Mouse (Mus musculus) kidney, embryonic 14.5 days (tissue): Measurements from ENCODE around the gene Ubr2. TPM values are rescaled to one million over a fixed set of nuclear protein-coding genes. Genes with fewer than 3 reads are reported as not detected.

Experiments used
- ATAC-seq: fragments of 200-750 bp; cut with Nextera tagmentation; 2 replicates; pipeline ENCODE4 v1.8.0; 2017; ENCODE audit warnings: moderate number of reproducible peaks, mild to moderate bottlenecking, moderate TSS enrichment, moderate library complexity; ENCODE audit not compliant: low FRiP score, low TSS enrichment
- H3K27ac ChIP-seq: fragments of 300-500 bp; sonication (generic); 2 replicates; pipeline ENCODE4 v1.5.1; 2014; ENCODE audit warnings: low read depth, mild to moderate bottlenecking, low read length, moderate library complexity, mixed read lengths
- H3K27me3 ChIP-seq: fragments of 300-500 bp; sonication (generic); 2 replicates; pipeline ENCODE4 v1.6.1; 2014; ENCODE audit warnings: mild to moderate bottlenecking, low read length; ENCODE audit not compliant: control insufficient read depth, insufficient read depth
- H3K36me3 ChIP-seq: fragments of 300-500 bp; sonication (generic); 2 replicates; pipeline ENCODE4 v1.6.1; 2014; ENCODE audit warnings: low read length, mixed read lengths; ENCODE audit not compliant: control insufficient read depth, insufficient read depth
- H3K4me1 ChIP-seq: fragments of 300-500 bp; sonication (generic); 2 replicates; pipeline ENCODE4 v1.6.1; 2014; ENCODE audit warnings: low read length, mixed read lengths; ENCODE audit not compliant: control insufficient read depth, insufficient read depth
- H3K4me2 ChIP-seq: fragments of 300-500 bp; sonication (generic); replicated peaks from 2 replicates; pipeline ENCODE4 v1.6.1; 2014; ENCODE audit warnings: low read depth, mild to moderate bottlenecking, low read length
- H3K4me3 ChIP-seq: fragments of 300-500 bp; sonication (generic); 2 replicates; pipeline ENCODE4 v1.5.1; 2014; ENCODE audit warnings: mild to moderate bottlenecking, low read length
- H3K9ac ChIP-seq: fragments of 300-500 bp; sonication (generic); 2 replicates; pipeline ENCODE4 v1.6.1; 2014; ENCODE audit warnings: low read depth, mild to moderate bottlenecking, low read length, moderate library complexity
- H3K9me3 ChIP-seq: fragments of 300-500 bp; sonication (generic); 2 replicates; pipeline ENCODE4 v1.6.1; 2016; ENCODE audit warnings: low read length; ENCODE audit not compliant: control insufficient read depth
- WGBS: fragments of 180-500 bp; shearing (Covaris S2); extraction: QIAGEN DNeasy Blood & Tissue Kit; methylation state at CpG from one replicate; pipeline ENCODE4 v1.1.7; 2014; 5-methylcytosine and 5-hydroxymethylcytosine counted together
- polyA plus RNA-seq: library from polyadenylated mRNA; unstranded; fragments of >200 nt; fragmentation: Nextera tagmentation; extraction: Ambion mirVana; gene quantifications from 2 replicates; pipeline ENCODE4 v1.2.1, GENCODE M21; 2014

Gene Ubr2
- polyA plus RNA-seq, 1 experiment from 2014 or later: 30.4 TPM

DNA sequence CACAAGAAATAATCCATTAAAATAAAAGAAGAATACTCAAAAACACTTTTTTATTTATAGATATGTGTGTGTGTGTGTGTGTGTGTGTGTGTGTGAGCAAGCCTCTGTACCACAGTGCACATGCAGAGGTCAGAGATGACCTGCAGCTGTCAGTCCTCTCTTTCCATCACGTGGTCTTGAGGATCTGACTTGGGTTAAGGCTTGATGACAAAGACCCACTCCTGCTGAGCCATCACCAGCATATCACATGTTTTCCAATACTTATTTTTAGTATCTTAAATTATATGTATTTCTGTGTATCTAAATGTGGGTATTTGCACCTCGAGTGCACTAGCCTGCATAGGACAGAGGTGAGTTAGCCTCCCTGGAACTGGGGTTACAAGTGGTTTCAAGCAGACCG lies 14.7 kb downstream of the Ubr2 start:
- peak overlapping the region; percentile 42; the same call in 1 of the 2 replicates for H3K27ac ChIP-seq
- H3K4me3 ChIP-seq: no peak overlapping the region
- peaks cover 23% of the 10 kb centered on the region for H3K4me1 ChIP-seq
- no peaks in the 10 kb centered on the region for H3K27me3 ChIP-seq
- H3K4me2 ChIP-seq: no peak overlapping the region
- 43% methylated on average over 3 of the region's 3 CpGs for WGBS
- H3K36me3 ChIP-seq: peaks cover 56% of the 10 kb centered on the region
- ATAC-seq: no peak; the same call in 1 of the 2 replicates
- no peaks in the 10 kb centered on the region for H3K9me3 ChIP-seq
- no peak overlapping the region for H3K9ac ChIP-seq

DNA sequence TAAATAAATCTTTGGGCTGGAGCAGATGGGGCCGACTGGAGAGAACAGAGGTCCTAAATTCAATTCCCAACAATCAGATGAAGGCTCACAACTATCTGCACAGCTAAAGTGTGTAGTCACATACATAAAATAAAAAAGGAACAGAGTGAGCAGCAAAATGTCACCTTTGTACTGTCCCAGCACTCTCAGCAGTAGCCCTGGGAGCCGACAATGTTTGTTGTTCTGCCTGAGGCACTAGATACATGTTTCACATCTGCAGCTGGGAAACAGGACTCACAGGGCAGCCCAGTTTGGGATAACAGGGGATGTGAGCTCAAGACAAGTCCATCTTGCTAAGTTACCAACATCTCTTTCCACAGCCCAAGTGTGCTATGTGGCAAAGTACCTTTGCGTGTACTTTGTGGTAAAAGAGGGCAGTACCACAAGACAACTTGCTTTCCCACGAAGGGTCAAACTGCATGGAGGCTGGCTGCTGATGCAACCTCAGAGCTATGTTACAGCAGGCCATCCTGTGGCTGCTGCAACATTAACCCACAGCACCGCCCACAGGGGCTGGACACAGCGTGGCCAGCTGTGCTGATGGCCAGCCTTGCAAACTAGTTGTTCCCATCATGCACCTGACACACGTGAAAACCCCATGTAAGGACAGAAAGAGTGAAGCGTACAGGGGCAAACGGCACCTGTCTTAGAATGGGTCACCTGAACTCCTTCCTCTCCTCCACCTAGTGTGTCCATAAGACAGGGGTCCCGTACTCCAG lies 15.5 kb downstream of the Ubr2 start:
- H3K4me1 ChIP-seq: peaks cover 23% of the 10 kb centered on the region
- H3K36me3 ChIP-seq: peaks cover 56% of the 10 kb centered on the region
- no peak overlapping the region for H3K4me3 ChIP-seq
- WGBS: 59% methylated on average over 10 of the region's 10 CpGs
- peak; percentile 47; the same call in 1 of the 2 replicates for ATAC-seq
- H3K4me2 ChIP-seq: no peak overlapping the region
- no peaks in the 10 kb centered on the region for H3K27me3 ChIP-seq
- H3K9me3 ChIP-seq: no peaks in the 10 kb centered on the region
- no peak overlapping the region for H3K9ac ChIP-seq
- peak overlapping the region; percentile 48; the same call in 1 of the 2 replicates for H3K27ac ChIP-seq

- Histone ChIP-seq H3K4me3 (no peak overlapping the region), H3K9me3 (no peaks in the 10 kb centered on the region), H3K27ac (no peak overlapping the region), H3K9ac (no peak overlapping the region), H3K27me3 (no peaks in the 10 kb centered on the region), H3K4me1 (peaks cover 23% of the 10 kb centered on the region), H3K4me2 (no peak overlapping the region), H3K36me3 (peaks cover 56% of the 10 kb centered on the region)
- no peak for ATAC-seq
- WGBS: 92% methylated on average over 8 of the region's 8 CpGs
These were observed 16.7 kb downstream of the Ubr2 start for GRCm38 (mm10) chr17:46993625-46994024.

DNA sequence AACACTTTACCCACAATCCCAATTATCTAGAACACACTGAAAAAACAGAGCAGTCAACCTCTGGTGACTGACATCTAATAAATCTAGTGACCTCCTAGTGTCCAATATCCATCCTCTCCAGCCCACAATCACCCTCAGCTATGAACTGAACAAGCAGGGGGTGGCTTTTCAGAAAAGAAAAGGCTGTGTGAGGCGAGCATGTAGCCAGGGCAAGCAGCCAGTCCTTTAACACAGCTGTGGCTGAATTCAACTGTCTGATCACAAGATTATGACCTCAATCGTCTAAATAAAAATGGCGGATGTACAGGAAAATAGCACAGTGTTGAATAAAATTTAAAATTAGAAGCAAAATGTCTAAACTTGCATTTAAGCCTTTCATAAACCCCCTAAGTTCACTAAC lies 22.7 kb downstream of the Ubr2 start:
- H3K9ac ChIP-seq: no peak overlapping the region
- WGBS: 84% methylated on average over 3 of the region's 3 CpGs
- H3K36me3 ChIP-seq: peaks cover 91% of the 10 kb centered on the region
- H3K4me2 ChIP-seq: no peak overlapping the region
- no peak overlapping the region for H3K27ac ChIP-seq
- H3K4me1 ChIP-seq: no peaks in the 10 kb centered on the region
- no peaks in the 10 kb centered on the region for H3K27me3 ChIP-seq
- H3K4me3 ChIP-seq: no peak overlapping the region
- no peaks in the 10 kb centered on the region for H3K9me3 ChIP-seq
- no peak for ATAC-seq

- Histone ChIP-seq H3K9ac (no peak overlapping the region), H3K36me3 (peaks cover 95% of the 10 kb centered on the region), H3K4me3 (no peak overlapping the region), H3K27ac (no peak overlapping the region), H3K4me1 (no peaks in the 10 kb centered on the region), H3K27me3 (no peaks in the 10 kb centered on the region), H3K9me3 (no peaks in the 10 kb centered on the region; the same call in 1 of the 2 replicates), H3K4me2 (no peak overlapping the region)
- ATAC-seq: no peak
- WGBS: 93% methylated on average over 6 of the region's 6 CpGs
These were observed 30.3 kb downstream of the Ubr2 start for GRCm38 (mm10) chr17:46980050-46980449.

- H3K4me3 ChIP-seq: no peak overlapping the region
- H3K4me2 ChIP-seq: no peak overlapping the region
- no peak for ATAC-seq
- WGBS: 72% methylated on average over 3 of the region's 3 CpGs
- H3K4me1 ChIP-seq: no peaks in the 10 kb centered on the region
- peaks cover 94% of the 10 kb centered on the region for H3K36me3 ChIP-seq
- H3K27ac ChIP-seq: no peak overlapping the region
- H3K9ac ChIP-seq: no peak overlapping the region
- no peaks in the 10 kb centered on the region for H3K27me3 ChIP-seq
- H3K9me3 ChIP-seq: no peaks in the 10 kb centered on the region; the same call in 1 of the 2 replicates
These were observed 35.2 kb downstream of the Ubr2 start for GRCm38 (mm10) chr17:46975183-46975582.

DNA sequence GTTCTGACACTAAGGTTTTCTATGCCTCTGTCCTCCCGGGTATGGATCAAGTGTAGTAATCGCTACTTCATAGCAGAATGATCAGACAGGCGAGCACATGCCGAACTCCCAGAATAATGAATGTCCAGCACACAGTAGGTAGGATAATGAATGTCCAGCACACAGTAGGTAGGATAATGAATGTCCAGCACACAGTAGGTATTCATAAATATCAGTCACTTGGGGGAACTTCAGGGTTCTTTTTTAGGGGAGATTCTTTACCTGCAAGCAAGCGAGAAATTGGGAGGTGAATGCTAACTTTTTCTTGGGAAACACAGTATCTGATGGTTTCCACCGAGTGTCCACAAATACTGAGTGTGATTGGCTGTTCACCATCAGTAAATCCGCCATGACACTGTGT lies 37.8 kb downstream of the Ubr2 start:
- Histone ChIP-seq H3K9me3 (no peaks in the 10 kb centered on the region; the same call in 1 of the 2 replicates), H3K27ac (no peak overlapping the region), H3K4me2 (no peak overlapping the region), H3K4me1 (no peaks in the 10 kb centered on the region), H3K9ac (no peak overlapping the region), H3K27me3 (no peaks in the 10 kb centered on the region), H3K36me3 (peaks cover 93% of the 10 kb centered on the region), H3K4me3 (no peak overlapping the region)
- no peak for ATAC-seq
- WGBS: 95% methylated on average over 7 of the region's 7 CpGs

- no peak overlapping the region for H3K27ac ChIP-seq
- H3K36me3 ChIP-seq: peaks cover 97% of the 10 kb centered on the region
- no peak overlapping the region for H3K4me2 ChIP-seq
- WGBS: 81% methylated on average over 14 of the region's 14 CpGs
- no peak overlapping the region for H3K9ac ChIP-seq
- no peaks in the 10 kb centered on the region for H3K27me3 ChIP-seq
- no peaks in the 10 kb centered on the region for H3K4me1 ChIP-seq
- ATAC-seq: no peak
- H3K4me3 ChIP-seq: no peak overlapping the region
- H3K9me3 ChIP-seq: no peaks in the 10 kb centered on the region
These were observed 43.5 kb downstream of the Ubr2 start for GRCm38 (mm10) chr17:46966892-46967291.

DNA sequence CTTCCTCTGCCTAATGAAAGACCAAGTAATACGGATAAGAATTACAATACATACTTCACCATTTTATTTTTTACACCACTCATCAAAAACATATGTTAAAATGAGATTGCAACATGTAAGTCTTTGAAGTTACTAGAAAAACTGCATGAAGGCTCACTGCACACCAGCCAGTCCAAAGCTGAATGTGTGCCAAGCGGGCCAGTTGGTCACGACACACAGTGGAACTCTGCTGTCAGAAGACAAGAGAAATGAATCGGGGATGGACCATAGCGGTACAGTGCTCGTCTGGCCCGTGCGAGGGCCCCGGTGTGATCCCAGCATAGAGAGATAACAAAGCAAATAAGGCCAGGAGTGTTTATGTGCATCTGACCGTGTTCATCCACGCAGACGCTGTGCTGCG lies 47.2 kb downstream of the Ubr2 start:
- ATAC-seq: no peak
- H3K4me1 ChIP-seq: no peaks in the 10 kb centered on the region
- H3K9ac ChIP-seq: no peak overlapping the region
- H3K36me3 ChIP-seq: peaks cover 96% of the 10 kb centered on the region
- H3K27me3 ChIP-seq: no peaks in the 10 kb centered on the region
- WGBS: 96% methylated on average over 13 of the region's 13 CpGs
- no peak overlapping the region for H3K27ac ChIP-seq
- no peak overlapping the region for H3K4me2 ChIP-seq
- H3K4me3 ChIP-seq: no peak overlapping the region
- no peaks in the 10 kb centered on the region for H3K9me3 ChIP-seq
